Mouse (Mus musculus) hindbrain, embryonic 15.5 days (tissue): ENCODE data around the gene Banf2. TPM values are rescaled to one million over a fixed set of nuclear protein-coding genes. Genes with fewer than 3 reads are reported as not detected.
A peak's percentile ranks its signal among the peaks of the same experiment; 100 is the strongest.

Experiments used
- ATAC-seq: fragments of 200-750 bp; cut with Nextera tagmentation; 2 replicates; pipeline ENCODE4 v1.8.0; 2017; ENCODE audit warnings: low read depth, moderate number of reproducible peaks, moderate TSS enrichment; ENCODE audit not compliant: low FRiP score
- H3K27ac ChIP-seq: fragments of 300-500 bp; sonication (generic); replicated peaks from 2 replicates; pipeline ENCODE4 v1.5.1; 2015; ENCODE audit warnings: mild to moderate bottlenecking, inconsistent platforms
- H3K27me3 ChIP-seq: fragments of 300-500 bp; sonication (generic); 2 replicates; pipeline ENCODE4 v1.6.1; 2015; ENCODE audit warnings: control low read depth, inconsistent platforms
- H3K36me3 ChIP-seq: fragments of 300-500 bp; sonication (generic); 2 replicates; pipeline ENCODE4 v1.6.1; 2015; ENCODE audit warnings: control low read depth, inconsistent platforms
- H3K4me1 ChIP-seq: fragments of 300-500 bp; sonication (generic); replicated peaks from 2 replicates; pipeline ENCODE4 v1.6.1; 2015; ENCODE audit warnings: control low read depth, inconsistent platforms
- H3K4me2 ChIP-seq: fragments of 300-500 bp; sonication (generic); 2 replicates; pipeline ENCODE4 v1.6.1; 2015; ENCODE audit warnings: moderate library complexity, mild to moderate bottlenecking, inconsistent platforms
- H3K4me3 ChIP-seq: fragments of 300-500 bp; sonication (generic); 2 replicates; pipeline ENCODE4 v1.5.1; 2015; ENCODE audit warnings: mild to moderate bottlenecking, inconsistent platforms
- H3K9ac ChIP-seq: fragments of 300-500 bp; sonication (generic); 2 replicates; pipeline ENCODE4 v1.6.1; 2015; ENCODE audit warnings: inconsistent platforms
- H3K9me3 ChIP-seq: fragments of 300-500 bp; sonication (generic); 2 replicates; pipeline ENCODE4 v1.6.1; 2016; ENCODE audit warnings: control low read depth, inconsistent platforms
- WGBS: fragments of 180-500 bp; shearing (Covaris S2); methylation state at CpG from one replicate; pipeline ENCODE4 v1.1.7; 2015; 5-methylcytosine and 5-hydroxymethylcytosine counted together
- polyA plus RNA-seq: library from polyadenylated mRNA; unstranded; fragments of >200 nt; fragmentation: Nextera tagmentation; extraction: Ambion mirVana; gene quantifications from 2 replicates; pipeline ENCODE4 v1.2.1, GENCODE M21; 2015

The Banf2 gene
- polyA plus RNA-seq, 1 experiment from 2014 or later, result not detected

DNA sequence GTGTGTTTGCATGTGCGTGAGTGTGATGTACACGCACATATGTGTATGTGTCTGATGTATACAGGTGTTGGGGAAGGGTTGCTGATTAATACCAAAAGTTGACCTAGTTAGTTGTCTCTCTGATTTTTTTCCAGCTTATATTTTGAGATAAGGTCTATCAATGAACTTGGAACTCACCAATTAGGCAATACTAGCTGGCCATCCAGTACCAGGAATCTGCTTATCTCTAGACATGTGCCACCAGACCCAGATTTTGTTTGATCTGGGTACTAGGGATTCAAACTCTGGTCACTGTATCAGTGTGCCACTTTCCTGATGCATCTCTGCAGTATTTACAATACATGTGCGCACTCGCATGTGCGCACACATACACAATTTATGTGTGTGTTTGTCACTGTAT, 41.2 kb downstream of the Banf2 start:
- no peak overlapping the region for H3K9ac ChIP-seq
- 98% methylated on average over 5 of the region's 5 CpGs for WGBS
- H3K27ac ChIP-seq, result no peak overlapping the region
- H3K4me2 ChIP-seq, result no peak overlapping the region
- no peaks in the 10 kb centered on the region for H3K36me3 ChIP-seq
- no peaks in the 10 kb centered on the region for H3K9me3 ChIP-seq
- H3K4me3 ChIP-seq, result no peak overlapping the region
- no peaks in the 10 kb centered on the region for H3K4me1 ChIP-seq
- no peaks in the 10 kb centered on the region for H3K27me3 ChIP-seq
- ATAC-seq, result no peak

DNA sequence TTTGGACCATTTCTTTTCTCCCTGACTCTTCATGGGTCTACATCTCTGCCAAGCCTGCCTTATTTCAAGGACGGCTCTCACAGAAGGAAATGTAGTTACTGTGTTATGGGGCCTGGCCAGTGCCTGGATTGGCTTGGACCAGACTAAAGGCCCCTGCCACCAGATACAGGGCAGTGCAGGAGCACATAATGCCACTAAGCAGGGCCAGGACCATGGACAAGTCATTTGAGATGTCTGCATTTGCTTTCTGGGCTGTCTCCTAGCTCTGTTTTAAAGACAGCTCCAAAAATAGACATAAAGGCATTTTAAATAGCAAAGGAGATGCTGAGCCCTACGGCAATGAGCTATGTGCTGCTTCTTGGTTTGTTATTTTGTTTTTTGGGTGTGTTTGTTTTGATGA, 43.8 kb downstream of the Banf2 start:
- no peak for ATAC-seq
- Histone ChIP-seq H3K4me2 (no peak overlapping the region), H3K27me3 (no peaks in the 10 kb centered on the region), H3K27ac (no peak overlapping the region), H3K4me1 (no peaks in the 10 kb centered on the region), H3K4me3 (no peak overlapping the region), H3K36me3 (no peaks in the 10 kb centered on the region), H3K9ac (no peak overlapping the region), H3K9me3 (no peaks in the 10 kb centered on the region)
- 95% methylated on average over 2 of the region's 2 CpGs for WGBS

DNA sequence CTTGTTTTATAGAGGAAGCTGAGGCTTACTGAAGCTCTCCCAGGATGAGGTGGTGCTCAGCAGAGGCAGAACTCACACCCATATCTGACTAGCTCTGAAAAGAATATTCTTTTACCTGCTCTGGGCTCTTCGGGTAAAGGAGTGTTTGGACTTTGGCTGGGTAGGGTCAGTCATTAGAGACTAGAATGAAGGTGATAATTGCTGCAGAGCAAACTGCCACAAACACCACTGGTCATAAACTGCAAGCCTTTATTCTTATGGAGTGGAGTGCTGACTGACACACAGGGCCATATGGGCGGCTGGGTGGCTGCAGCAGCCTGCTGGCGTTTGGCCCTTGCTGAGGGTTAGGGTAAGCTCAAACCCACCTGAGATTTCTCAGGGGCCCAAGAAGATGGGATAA, 46.0 kb downstream of the Banf2 start:
- Histone ChIP-seq H3K27me3 (no peaks in the 10 kb centered on the region), H3K4me1 (no peaks in the 10 kb centered on the region), H3K36me3 (no peaks in the 10 kb centered on the region), H3K4me2 (no peak overlapping the region), H3K9me3 (no peaks in the 10 kb centered on the region), H3K9ac (no peak overlapping the region), H3K27ac (no peak overlapping the region), H3K4me3 (no peak overlapping the region)
- ATAC-seq, result no peak
- WGBS, result 80% methylated on average over 3 of the region's 3 CpGs

DNA sequence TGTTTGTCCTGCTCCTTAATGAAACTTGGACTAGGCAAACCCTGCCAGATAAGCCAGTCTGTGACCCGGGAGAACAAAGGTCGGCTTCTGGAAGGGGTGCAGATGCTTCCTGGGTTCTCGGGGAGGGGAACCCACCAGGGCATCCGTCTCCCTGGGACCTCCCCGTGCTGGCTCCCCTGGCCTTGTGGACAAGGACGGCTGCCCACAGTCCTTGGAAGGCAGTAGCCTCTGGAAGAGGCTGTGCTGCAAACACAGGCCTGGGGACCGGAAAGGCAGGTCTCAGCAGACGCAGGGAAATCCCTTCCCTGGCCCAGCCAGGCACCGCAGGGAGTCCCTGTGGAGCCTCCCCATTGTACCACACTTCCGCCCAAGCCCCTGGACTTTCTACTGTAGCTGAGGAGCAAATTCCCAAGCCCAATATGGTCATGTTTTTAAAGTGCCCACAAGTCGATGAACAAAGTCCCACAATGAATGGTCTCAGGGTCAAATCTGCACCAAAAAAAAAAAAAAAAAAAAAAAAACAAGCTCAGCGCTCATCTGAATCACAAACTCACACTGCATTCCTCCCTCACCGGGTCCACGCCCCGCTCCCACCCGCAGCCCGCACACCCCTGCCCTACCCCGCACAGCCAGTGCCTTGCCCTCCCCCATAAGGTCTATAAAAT, 53.5 kb downstream of the Banf2 start:
- H3K4me3 ChIP-seq, result no peak overlapping the region
- ATAC-seq, result no peak
- H3K27me3 ChIP-seq, result no peaks in the 10 kb centered on the region
- 28% methylated on average over 18 of the region's 18 CpGs for WGBS
- peak overlapping the region; percentile 45; the same call in 1 of the 2 replicates for H3K27ac ChIP-seq
- 0 out of 2 replicates have a peak, but pooled peaks cover 3% of the 10 kb centered on the region for H3K4me1 ChIP-seq
- H3K9me3 ChIP-seq, result no peaks in the 10 kb centered on the region
- no peak overlapping the region for H3K4me2 ChIP-seq
- no peaks in the 10 kb centered on the region for H3K36me3 ChIP-seq
- no peak overlapping the region for H3K9ac ChIP-seq

DNA sequence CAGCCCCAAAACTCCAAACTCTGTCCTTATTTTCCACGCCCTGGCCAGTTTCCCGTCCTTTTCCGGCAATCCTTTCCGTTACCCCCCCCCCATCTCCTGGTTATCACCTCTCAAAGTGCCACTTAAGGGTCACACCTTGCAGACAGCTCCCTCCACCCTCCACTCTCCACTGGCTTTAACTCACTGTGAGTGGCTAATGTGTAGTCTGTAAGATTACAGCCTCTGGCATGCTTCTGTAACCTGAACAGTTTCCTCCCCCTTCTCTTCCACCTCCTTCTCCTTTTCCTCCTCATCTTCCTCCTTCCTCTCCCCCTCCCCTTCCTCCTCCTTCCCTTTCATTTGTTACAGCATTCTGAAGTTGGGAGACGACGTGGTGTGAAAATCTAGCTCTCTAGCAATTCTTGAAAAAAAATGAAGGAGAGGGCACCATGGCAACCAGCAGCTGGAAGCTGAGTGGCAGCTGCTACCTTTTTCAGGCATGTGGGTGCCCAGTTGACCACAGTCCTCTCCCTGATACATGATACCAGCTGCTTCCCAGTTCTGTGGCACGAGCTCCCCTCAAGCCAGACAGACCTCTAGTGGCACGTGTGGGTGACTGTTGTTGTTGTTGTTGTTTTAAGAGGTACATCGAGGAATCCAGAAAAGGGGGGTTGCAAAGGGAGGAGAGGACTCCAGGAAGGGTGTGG, 55.2 kb downstream of the Banf2 start:
- Histone ChIP-seq H3K4me3 (no peak overlapping the region), H3K27me3 (no peaks in the 10 kb centered on the region), H3K36me3 (no peaks in the 10 kb centered on the region), H3K27ac (no peak overlapping the region), H3K4me1 (0 out of 2 replicates have a peak, but pooled peaks cover 3% of the 10 kb centered on the region), H3K4me2 (no peak overlapping the region), H3K9me3 (no peaks in the 10 kb centered on the region), H3K9ac (no peak overlapping the region)
- no peak for ATAC-seq
- 67% methylated on average over 9 of the region's 9 CpGs for WGBS

DNA sequence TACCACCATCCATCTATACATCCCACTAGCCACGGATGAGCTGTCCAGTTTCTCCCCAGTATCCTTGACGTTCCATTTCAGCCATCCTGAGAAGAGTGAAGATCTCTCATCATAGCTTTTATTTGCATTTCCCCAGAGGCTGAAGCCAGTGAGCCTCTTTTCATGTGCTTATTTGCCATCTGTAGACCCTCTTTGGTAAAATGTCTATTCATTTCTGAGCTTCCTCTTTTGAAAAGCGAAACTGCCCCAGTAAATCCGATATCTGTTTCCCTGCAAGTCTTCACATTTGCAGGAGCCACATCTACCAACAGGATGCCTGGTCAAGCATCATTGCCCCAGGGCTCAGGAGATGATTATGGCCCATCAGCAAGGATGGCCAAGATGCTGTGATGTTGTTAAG, 59.9 kb downstream of the Banf2 start:
- Histone ChIP-seq H3K9me3 (no peaks in the 10 kb centered on the region), H3K4me1 (no peaks in the 10 kb centered on the region), H3K27ac (no peak overlapping the region), H3K4me3 (no peak overlapping the region), H3K36me3 (no peaks in the 10 kb centered on the region), H3K4me2 (no peak overlapping the region), H3K27me3 (no peaks in the 10 kb centered on the region), H3K9ac (no peak overlapping the region)
- ATAC-seq, result no peak
- 67% methylated on average over 4 of the region's 4 CpGs for WGBS

DNA sequence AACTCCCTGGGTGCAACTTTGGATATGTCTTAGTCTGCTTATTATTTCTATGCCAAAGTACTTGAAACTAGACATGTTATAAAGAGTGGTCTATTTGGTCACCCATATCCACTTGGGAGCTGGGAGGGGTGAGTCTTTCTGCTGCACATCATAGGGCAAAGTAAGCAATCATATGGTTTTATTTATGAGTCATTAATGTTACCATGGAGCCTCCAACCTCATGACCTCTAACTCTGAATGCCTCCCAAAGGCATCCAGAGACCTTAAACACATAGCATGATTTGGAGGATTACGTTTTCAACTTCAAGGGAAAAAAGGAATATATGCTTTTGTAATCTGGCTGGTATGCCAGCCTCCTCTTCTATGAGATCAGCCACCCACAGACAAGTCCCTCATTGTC, 61.9 kb downstream of the Banf2 start:
- 58% methylated on average over 1 of the region's 1 CpGs for WGBS
- Histone ChIP-seq H3K4me3 (no peak overlapping the region), H3K4me2 (no peak overlapping the region), H3K9me3 (no peaks in the 10 kb centered on the region), H3K9ac (no peak overlapping the region), H3K27me3 (no peaks in the 10 kb centered on the region), H3K4me1 (no peaks in the 10 kb centered on the region), H3K36me3 (no peaks in the 10 kb centered on the region), H3K27ac (no peak overlapping the region)
- no peak for ATAC-seq

DNA sequence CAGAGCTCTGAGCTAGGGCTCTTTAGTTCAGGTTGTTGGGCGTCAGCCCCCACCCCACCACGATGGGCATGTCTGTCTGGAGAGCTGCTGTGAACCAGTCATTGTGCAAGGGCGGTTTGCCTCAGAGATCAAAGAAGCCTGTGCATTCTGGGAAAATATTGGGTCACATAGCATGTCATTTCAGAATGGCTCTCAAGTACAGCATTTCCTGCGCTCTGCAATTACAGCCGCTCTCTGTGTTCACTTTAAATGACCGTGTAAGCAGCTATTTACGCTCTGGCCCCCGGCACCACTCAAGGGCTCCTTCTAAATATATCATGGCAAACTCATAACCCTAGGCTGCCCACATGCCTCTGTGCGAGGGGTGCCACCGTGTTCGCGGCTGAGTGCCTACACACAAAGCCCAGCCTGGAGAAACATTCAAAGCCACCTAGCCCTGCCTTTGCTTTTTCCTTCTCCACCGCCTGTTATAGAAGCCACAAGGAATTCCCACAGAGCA, 68.7 kb downstream of the Banf2 start:
- H3K9ac ChIP-seq, result no peak overlapping the region

DNA sequence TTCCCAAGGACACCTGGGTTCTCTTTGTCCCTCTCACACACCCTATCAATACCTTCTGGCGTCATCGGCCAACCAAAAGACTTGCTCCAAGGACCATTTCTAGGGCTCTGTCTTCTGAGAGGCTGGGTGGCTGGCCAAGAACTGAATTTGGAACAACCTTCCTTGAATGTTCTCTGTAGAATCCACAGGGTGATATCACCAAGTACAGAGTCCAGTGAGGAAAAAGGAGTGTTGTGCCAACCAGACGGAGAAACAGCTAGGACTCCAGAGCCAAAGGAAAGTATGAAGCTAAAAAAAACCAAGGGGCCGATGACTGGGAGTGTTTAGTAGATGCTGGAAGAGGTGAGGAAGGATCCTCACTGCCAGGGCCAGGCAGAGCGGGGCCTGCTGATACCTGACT, 74.5 kb downstream of the Banf2 start:
- no peak overlapping the region for H3K9ac ChIP-seq
- 91% methylated on average over 5 of the region's 5 CpGs for WGBS

More for the DNA sequence above, 68.7 kb downstream of the Banf2 start:
- H3K27me3 ChIP-seq, result no peaks in the 10 kb centered on the region
- H3K4me1 ChIP-seq, result 0 out of 2 replicates have a peak, but pooled peaks cover 5% of the 10 kb centered on the region
- no peak overlapping the region for H3K4me2 ChIP-seq
- no peak overlapping the region for H3K4me3 ChIP-seq
- 0 out of 2 replicates have a peak overlapping the region, but pooled peaks have one; percentile 15 for H3K27ac ChIP-seq
- no peaks in the 10 kb centered on the region for H3K9me3 ChIP-seq
- 27% methylated on average over 13 of the region's 13 CpGs for WGBS
- ATAC-seq, result peak; percentile 65
- H3K36me3 ChIP-seq, result no peaks in the 10 kb centered on the region

DNA sequence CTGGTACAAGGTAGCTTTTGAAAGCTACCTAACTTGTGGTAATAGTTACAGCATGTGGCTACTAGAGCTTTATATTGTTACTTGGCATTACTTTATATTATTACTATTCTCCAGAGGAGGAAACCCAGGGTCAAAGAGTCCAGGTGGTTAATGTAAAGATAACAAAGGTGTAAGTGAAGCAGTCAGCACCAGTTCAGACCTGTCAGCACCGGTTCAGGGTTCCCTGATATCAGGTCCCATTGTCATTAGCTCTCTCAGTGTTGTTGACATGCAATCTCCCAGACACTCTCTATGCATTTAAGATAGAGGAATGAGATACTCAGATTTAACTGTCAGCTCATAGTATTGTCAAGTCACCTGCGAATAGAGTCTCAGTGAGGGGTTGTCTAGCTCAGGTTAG, 75.0 kb downstream of the Banf2 start:
- Histone ChIP-seq H3K9ac (no peak overlapping the region), H3K27me3 (no peaks in the 10 kb centered on the region), H3K27ac (no peak overlapping the region), H3K36me3 (no peaks in the 10 kb centered on the region), H3K9me3 (no peaks in the 10 kb centered on the region), H3K4me2 (no peak overlapping the region), H3K4me3 (no peak overlapping the region), H3K4me1 (no peaks in the 10 kb centered on the region)
- 97% methylated on average over 2 of the region's 2 CpGs for WGBS
- ATAC-seq, result no peak

More for the DNA sequence above, 74.5 kb downstream of the Banf2 start:
- no peaks in the 10 kb centered on the region for H3K36me3 ChIP-seq
- H3K4me2 ChIP-seq, result no peak overlapping the region
- H3K27me3 ChIP-seq, result no peaks in the 10 kb centered on the region
- H3K4me1 ChIP-seq, result no peaks in the 10 kb centered on the region
- H3K9me3 ChIP-seq, result no peaks in the 10 kb centered on the region
- ATAC-seq, result no peak
- no peak overlapping the region for H3K27ac ChIP-seq
- H3K4me3 ChIP-seq, result no peak overlapping the region

DNA sequence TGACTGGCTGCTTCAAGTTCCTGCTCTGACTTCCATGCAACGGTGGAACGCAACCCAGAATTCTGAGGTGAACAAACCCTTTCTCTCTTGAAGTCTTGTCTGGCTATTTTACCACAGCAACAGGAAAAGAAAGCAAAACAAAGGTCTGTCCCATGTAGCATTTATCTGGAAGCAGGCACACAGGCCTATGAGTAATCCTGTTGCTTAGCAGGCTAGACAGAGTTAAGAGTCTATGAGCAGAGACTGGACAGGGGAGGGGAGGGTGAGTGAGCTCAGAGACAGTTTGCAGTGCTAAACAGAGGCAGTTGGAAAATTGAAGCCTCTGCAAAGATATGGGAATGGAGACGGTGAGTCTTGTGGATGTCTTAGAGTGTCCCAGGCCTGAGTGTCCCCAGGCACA, 75.5 kb downstream of the Banf2 start:
- no peak overlapping the region for H3K4me2 ChIP-seq
- H3K9ac ChIP-seq, result no peak overlapping the region
- H3K27ac ChIP-seq, result no peak overlapping the region
- no peak for ATAC-seq
- no peaks in the 10 kb centered on the region for H3K27me3 ChIP-seq
- no peaks in the 10 kb centered on the region for H3K36me3 ChIP-seq
- WGBS, result 80% methylated on average over 3 of the region's 3 CpGs
- no peak overlapping the region for H3K4me3 ChIP-seq
- H3K4me1 ChIP-seq, result no peaks in the 10 kb centered on the region
- no peaks in the 10 kb centered on the region for H3K9me3 ChIP-seq

DNA sequence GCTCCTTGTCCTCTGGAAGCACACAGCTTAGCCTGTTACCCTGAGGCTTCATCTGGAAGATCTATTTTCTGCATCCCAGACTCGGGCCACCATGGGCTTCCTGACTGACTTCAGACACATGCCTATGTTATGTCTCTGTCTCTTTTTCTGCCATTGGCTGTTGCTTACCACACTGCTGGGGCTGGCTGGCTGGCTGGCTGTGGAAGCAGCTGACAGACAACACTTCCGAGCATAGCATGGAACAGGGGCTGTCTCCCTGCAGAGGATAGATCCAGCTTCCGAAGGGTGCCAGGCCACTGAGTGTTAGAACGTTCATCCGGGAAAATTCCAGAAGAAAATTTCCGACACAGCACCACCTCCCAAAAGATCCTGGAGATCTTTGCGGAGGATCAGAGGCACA, 79.1 kb downstream of the Banf2 start:
- Histone ChIP-seq H3K27ac (no peak overlapping the region), H3K9me3 (no peaks in the 10 kb centered on the region), H3K4me2 (no peak overlapping the region), H3K4me3 (no peak overlapping the region), H3K4me1 (no peaks in the 10 kb centered on the region), H3K9ac (no peak overlapping the region), H3K36me3 (no peaks in the 10 kb centered on the region), H3K27me3 (no peaks in the 10 kb centered on the region)
- no peak for ATAC-seq
- 74% methylated on average over 7 of the region's 7 CpGs for WGBS
